Mouse (Mus musculus) lung, embryonic 16.5 days (tissue): ENCODE measurements at regions not wholly inside any gene's neighbourhood (a gene's known extent, or its start where the extent isn't known, plus 50 kb on each side); places are given as distances from the start of the nearest gene placed in this dataset.

Experiments
- ATAC-seq: fragments of 200-750 bp; cut with Nextera tagmentation; 2 replicates; pipeline ENCODE4 v1.8.0; 2017; ENCODE audit warnings: low read depth, mild to moderate bottlenecking, moderate library complexity
- H3K27ac ChIP-seq: fragments of 300-500 bp; sonication (generic); 2 replicates; pipeline ENCODE4 v1.5.1; 2014; ENCODE audit warnings: mild to moderate bottlenecking, control low read depth, low read length
- H3K27me3 ChIP-seq: fragments of 300-500 bp; sonication (generic); 2 replicates; pipeline ENCODE4 v1.6.1; 2014; ENCODE audit warnings: low read depth, low read length, mixed read lengths; ENCODE audit not compliant: control insufficient read depth, insufficient read depth
- H3K36me3 ChIP-seq: fragments of 300-500 bp; sonication (generic); 2 replicates; pipeline ENCODE4 v1.6.1; 2014; ENCODE audit warnings: low read length; ENCODE audit not compliant: control insufficient read depth, insufficient read depth
- H3K4me1 ChIP-seq: fragments of 300-500 bp; sonication (generic); replicated peaks from 2 replicates; pipeline ENCODE4 v1.6.1; 2014; ENCODE audit warnings: low read length, mixed read lengths; ENCODE audit not compliant: control insufficient read depth, insufficient read depth
- H3K4me2 ChIP-seq: fragments of 300-500 bp; sonication (generic); 2 replicates; pipeline ENCODE4 v1.6.1; 2014; ENCODE audit warnings: low read depth, low read length, control low read depth
- H3K4me3 ChIP-seq: fragments of 300-500 bp; sonication (generic); 2 replicates; pipeline ENCODE4 v1.5.1; 2014; ENCODE audit warnings: mild to moderate bottlenecking, low read length, control low read depth
- H3K9ac ChIP-seq: fragments of 300-500 bp; sonication (generic); 2 replicates; pipeline ENCODE4 v1.6.1; 2014; ENCODE audit warnings: low read length, control low read depth
- H3K9me3 ChIP-seq: fragments of 300-500 bp; sonication (generic); 2 replicates; pipeline ENCODE4 v1.6.1; 2016; ENCODE audit warnings: low read length; ENCODE audit not compliant: control insufficient read depth
- WGBS: fragments of 180-500 bp; shearing (Covaris S2); extraction: QIAGEN DNeasy Blood & Tissue Kit; methylation state at CpG from one replicate; pipeline ENCODE4 v1.1.7; 2014; 5-methylcytosine and 5-hydroxymethylcytosine counted together

DNA sequence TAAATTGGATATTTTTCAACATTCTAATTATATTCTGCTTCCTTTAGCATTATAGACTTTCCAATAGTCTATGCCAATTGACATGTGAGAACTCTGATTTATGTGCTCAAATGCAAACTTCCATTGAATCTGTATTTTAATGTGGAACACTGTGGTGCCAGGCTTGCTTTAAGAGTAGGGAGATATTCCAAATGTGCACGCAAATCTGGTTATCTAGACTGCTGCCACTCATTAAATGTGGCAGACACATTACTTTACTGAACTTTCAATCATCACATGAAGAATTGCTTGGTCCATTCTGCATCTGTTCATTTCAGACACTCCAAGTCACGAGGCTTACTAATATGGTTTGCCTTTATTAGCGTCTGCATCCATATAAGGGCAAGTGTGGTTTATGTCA, 399.0 kb downstream of the Tecrl start:
- H3K4me2 ChIP-seq: no peak overlapping the region
- ATAC-seq: no peak
- H3K27ac ChIP-seq: no peak overlapping the region
- H3K9me3 ChIP-seq: no peaks in the 10 kb centered on the region
- H3K4me3 ChIP-seq: no peak overlapping the region
- H3K4me1 ChIP-seq: no peaks in the 10 kb centered on the region
- H3K36me3 ChIP-seq: no peaks in the 10 kb centered on the region
- 77% methylated on average over 3 of the region's 3 CpGs for WGBS
- no peaks in the 10 kb centered on the region for H3K27me3 ChIP-seq
- no peak overlapping the region for H3K9ac ChIP-seq

DNA sequence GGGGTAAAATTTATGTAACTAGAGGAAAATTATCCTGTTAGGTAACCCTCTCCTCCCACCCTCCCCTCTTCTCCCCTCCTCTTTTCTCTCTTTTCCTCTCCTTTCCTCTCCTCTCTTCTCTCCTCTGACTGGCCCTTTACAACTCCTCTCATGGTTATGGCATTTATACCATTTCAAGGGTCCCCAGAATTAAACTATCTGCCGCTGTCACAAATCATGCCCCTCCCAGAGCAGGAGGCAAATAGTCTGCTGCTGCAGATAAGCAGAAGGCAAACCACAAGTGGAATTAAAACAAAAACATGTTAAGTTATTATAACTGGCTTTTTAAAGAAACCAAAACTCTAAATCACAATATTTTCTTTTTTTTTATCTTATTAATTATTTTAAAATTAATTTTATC, 407.9 kb downstream of the Tecrl start:
- Histone ChIP-seq H3K27me3 (no peaks in the 10 kb centered on the region), H3K27ac (no peak overlapping the region), H3K4me1 (no peaks in the 10 kb centered on the region), H3K4me3 (no peak overlapping the region), H3K9ac (no peak overlapping the region), H3K9me3 (no peaks in the 10 kb centered on the region), H3K4me2 (no peak overlapping the region), H3K36me3 (no peaks in the 10 kb centered on the region)
- no peak for ATAC-seq
- 65% methylated on average over 1 of the region's 1 CpGs for WGBS

- Histone ChIP-seq H3K9ac (no peak overlapping the region), H3K36me3 (no peaks in the 10 kb centered on the region), H3K27ac (no peak overlapping the region), H3K9me3 (no peaks in the 10 kb centered on the region), H3K4me3 (no peak overlapping the region), H3K27me3 (no peaks in the 10 kb centered on the region), H3K4me1 (no peaks in the 10 kb centered on the region), H3K4me2 (no peak overlapping the region)
- ATAC-seq: no peak
- WGBS: 41% methylated on average over 1 of the region's 1 CpGs
These were observed 415.2 kb downstream of the Tecrl start for GRCm38 (mm10) chr5:82939786-82940185.

DNA sequence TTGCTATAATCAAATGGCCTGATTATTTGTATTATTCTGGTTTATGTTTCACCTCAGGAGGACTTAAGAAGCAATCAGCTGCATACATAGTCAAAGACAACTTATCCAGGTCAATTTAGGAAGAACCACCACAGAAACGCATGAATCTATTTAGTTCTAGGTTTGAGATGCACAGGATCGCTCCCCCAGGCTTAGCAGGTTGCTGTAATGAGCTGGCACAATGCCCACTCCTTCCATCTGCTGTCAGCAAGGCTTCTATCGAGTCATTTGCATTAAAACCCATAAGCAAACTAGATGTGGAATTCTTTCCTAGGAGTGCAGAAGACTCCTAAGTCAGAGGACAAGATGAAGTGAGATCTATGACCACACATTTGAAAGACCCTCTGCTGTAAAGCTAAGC, 455.6 kb downstream of the Tecrl start:
- H3K36me3 ChIP-seq: no peaks in the 10 kb centered on the region
- ATAC-seq: no peak
- H3K27me3 ChIP-seq: no peaks in the 10 kb centered on the region
- no peak overlapping the region for H3K4me2 ChIP-seq
- H3K4me1 ChIP-seq: no peaks in the 10 kb centered on the region
- H3K27ac ChIP-seq: no peak overlapping the region
- 55% methylated on average over 3 of the region's 3 CpGs for WGBS
- H3K9ac ChIP-seq: no peak overlapping the region
- H3K4me3 ChIP-seq: no peak overlapping the region
- H3K9me3 ChIP-seq: no peaks in the 10 kb centered on the region

DNA sequence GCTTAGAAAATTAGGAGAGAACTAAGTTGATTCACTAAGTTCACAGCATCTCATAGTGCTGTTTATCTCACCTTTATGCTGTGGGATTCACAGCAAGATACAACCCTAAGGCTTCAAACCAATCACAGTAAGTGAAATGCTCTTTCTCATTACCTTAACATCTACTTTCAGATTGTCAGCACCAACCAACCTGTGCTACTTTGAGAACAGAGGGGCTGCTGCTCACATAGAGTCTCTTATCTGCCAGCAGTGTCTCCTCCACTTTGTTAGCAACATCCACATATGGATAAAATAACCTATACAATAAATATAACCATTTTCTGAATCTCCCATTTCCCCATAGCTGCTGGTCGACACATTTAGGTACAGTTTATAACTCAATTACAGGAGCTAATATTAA, 456.1 kb downstream of the Tecrl start:
- ATAC-seq: no peak
- Histone ChIP-seq H3K9ac (no peak overlapping the region), H3K4me1 (no peaks in the 10 kb centered on the region), H3K4me3 (no peak overlapping the region), H3K36me3 (no peaks in the 10 kb centered on the region), H3K4me2 (no peak overlapping the region), H3K9me3 (no peaks in the 10 kb centered on the region), H3K27me3 (no peaks in the 10 kb centered on the region), H3K27ac (no peak overlapping the region)
- WGBS: 68% methylated on average over 1 of the region's 1 CpGs

GRCm38 (mm10) chr5:82898389-82898788, 456.6 kb downstream of the Tecrl start:
- Histone ChIP-seq H3K4me3 (no peak overlapping the region), H3K4me1 (no peaks in the 10 kb centered on the region), H3K9ac (no peak overlapping the region), H3K4me2 (no peak overlapping the region), H3K36me3 (no peaks in the 10 kb centered on the region), H3K27me3 (no peaks in the 10 kb centered on the region), H3K9me3 (no peaks in the 10 kb centered on the region), H3K27ac (no peak overlapping the region)
- 68% methylated on average over 2 of the region's 2 CpGs for WGBS
- ATAC-seq: no peak

- 83% methylated on average over 2 of the region's 2 CpGs for WGBS
These were observed 485.7 kb downstream of the Tecrl start for GRCm38 (mm10) chr5:82869264-82869663.

GRCm38 (mm10) chr5:82864347-82864746, 490.6 kb downstream of the Tecrl start:
- no peaks in the 10 kb centered on the region for H3K9me3 ChIP-seq
- H3K4me1 ChIP-seq: no peaks in the 10 kb centered on the region
- WGBS: 96% methylated on average over 1 of the region's 1 CpGs
- no peak overlapping the region for H3K4me3 ChIP-seq
- no peak for ATAC-seq
- no peak overlapping the region for H3K27ac ChIP-seq
- no peak overlapping the region for H3K9ac ChIP-seq
- no peaks in the 10 kb centered on the region for H3K36me3 ChIP-seq
- H3K4me2 ChIP-seq: no peak overlapping the region
- H3K27me3 ChIP-seq: no peaks in the 10 kb centered on the region

More at GRCm38 (mm10) chr5:82869264-82869663, 485.7 kb downstream of the Tecrl start:
- Histone ChIP-seq H3K9me3 (no peaks in the 10 kb centered on the region; the same call in 1 of the 2 replicates), H3K27me3 (no peaks in the 10 kb centered on the region), H3K9ac (no peak overlapping the region), H3K27ac (no peak overlapping the region), H3K36me3 (no peaks in the 10 kb centered on the region), H3K4me1 (no peaks in the 10 kb centered on the region), H3K4me3 (no peak overlapping the region), H3K4me2 (no peak overlapping the region)
- ATAC-seq: no peak

- no peak overlapping the region for H3K4me3 ChIP-seq
- H3K9me3 ChIP-seq: no peaks in the 10 kb centered on the region
- no peaks in the 10 kb centered on the region for H3K36me3 ChIP-seq
- no peaks in the 10 kb centered on the region for H3K4me1 ChIP-seq
- no peaks in the 10 kb centered on the region for H3K27me3 ChIP-seq
- H3K27ac ChIP-seq: no peak overlapping the region
- H3K9ac ChIP-seq: no peak overlapping the region
- 65% methylated on average over 4 of the region's 4 CpGs for WGBS
- ATAC-seq: no peak
- H3K4me2 ChIP-seq: no peak overlapping the region
These were observed 529.7 kb downstream of the Tecrl start for GRCm38 (mm10) chr5:82825327-82825726.

- Histone ChIP-seq H3K36me3 (no peaks in the 10 kb centered on the region), H3K9ac (no peak overlapping the region), H3K4me2 (no peak overlapping the region), H3K4me1 (no peaks in the 10 kb centered on the region), H3K27ac (no peak overlapping the region), H3K4me3 (no peak overlapping the region), H3K27me3 (no peaks in the 10 kb centered on the region), H3K9me3 (no peaks in the 10 kb centered on the region)
- ATAC-seq: no peak
- WGBS: 88% methylated on average over 1 of the region's 1 CpGs
These were observed 561.8 kb downstream of the Tecrl start for GRCm38 (mm10) chr5:82793197-82793596.
